Mouse (Mus musculus) kidney, embryonic 14.5 days (tissue): Measurements from ENCODE around the gene Pkhd1. TPM values are rescaled to one million over a fixed set of nuclear protein-coding genes. Genes with fewer than 3 reads are reported as not detected.

Experiments used
- ATAC-seq: fragments of 200-750 bp; cut with Nextera tagmentation; 2 replicates; pipeline ENCODE4 v1.8.0; 2017; ENCODE audit warnings: moderate number of reproducible peaks, mild to moderate bottlenecking, moderate TSS enrichment, moderate library complexity; ENCODE audit not compliant: low FRiP score, low TSS enrichment
- H3K27ac ChIP-seq: fragments of 300-500 bp; sonication (generic); 2 replicates; pipeline ENCODE4 v1.5.1; 2014; ENCODE audit warnings: low read depth, mild to moderate bottlenecking, low read length, moderate library complexity, mixed read lengths
- H3K27me3 ChIP-seq: fragments of 300-500 bp; sonication (generic); 2 replicates; pipeline ENCODE4 v1.6.1; 2014; ENCODE audit warnings: mild to moderate bottlenecking, low read length; ENCODE audit not compliant: control insufficient read depth, insufficient read depth
- H3K36me3 ChIP-seq: fragments of 300-500 bp; sonication (generic); 2 replicates; pipeline ENCODE4 v1.6.1; 2014; ENCODE audit warnings: low read length, mixed read lengths; ENCODE audit not compliant: control insufficient read depth, insufficient read depth
- H3K4me1 ChIP-seq: fragments of 300-500 bp; sonication (generic); 2 replicates; pipeline ENCODE4 v1.6.1; 2014; ENCODE audit warnings: low read length, mixed read lengths; ENCODE audit not compliant: control insufficient read depth, insufficient read depth
- H3K4me2 ChIP-seq: fragments of 300-500 bp; sonication (generic); replicated peaks from 2 replicates; pipeline ENCODE4 v1.6.1; 2014; ENCODE audit warnings: low read depth, mild to moderate bottlenecking, low read length
- H3K4me3 ChIP-seq: fragments of 300-500 bp; sonication (generic); 2 replicates; pipeline ENCODE4 v1.5.1; 2014; ENCODE audit warnings: mild to moderate bottlenecking, low read length
- H3K9ac ChIP-seq: fragments of 300-500 bp; sonication (generic); 2 replicates; pipeline ENCODE4 v1.6.1; 2014; ENCODE audit warnings: low read depth, mild to moderate bottlenecking, low read length, moderate library complexity
- H3K9me3 ChIP-seq: fragments of 300-500 bp; sonication (generic); 2 replicates; pipeline ENCODE4 v1.6.1; 2016; ENCODE audit warnings: low read length; ENCODE audit not compliant: control insufficient read depth
- WGBS: fragments of 180-500 bp; shearing (Covaris S2); extraction: QIAGEN DNeasy Blood & Tissue Kit; methylation state at CpG from one replicate; pipeline ENCODE4 v1.1.7; 2014; 5-methylcytosine and 5-hydroxymethylcytosine counted together
- polyA plus RNA-seq: library from polyadenylated mRNA; unstranded; fragments of >200 nt; fragmentation: Nextera tagmentation; extraction: Ambion mirVana; gene quantifications from 2 replicates; pipeline ENCODE4 v1.2.1, GENCODE M21; 2014

The Pkhd1 gene
- polyA plus RNA-seq, 1 experiment from 2014 or later: 5.0 TPM

DNA sequence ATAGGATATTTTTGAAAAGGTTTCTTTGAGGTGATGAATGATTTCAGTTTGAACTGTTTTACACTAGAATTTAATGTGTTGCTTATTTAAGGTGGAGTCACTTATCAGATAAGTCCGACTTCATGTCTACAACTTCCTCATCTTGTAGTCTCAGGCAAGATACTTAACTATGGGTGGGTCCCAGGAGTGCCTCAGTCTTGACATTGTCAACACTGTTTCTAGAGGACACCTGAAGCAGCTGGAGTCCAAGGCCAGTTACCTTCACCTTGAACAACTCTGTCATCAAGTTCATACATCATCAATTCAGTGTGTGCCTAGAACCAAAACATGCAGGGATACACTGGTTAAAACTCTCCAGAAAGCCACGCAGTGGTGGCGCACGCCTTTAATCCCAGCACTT, 5.5 kb upstream of the Pkhd1 start:
- Histone ChIP-seq H3K27me3 (no peaks in the 10 kb centered on the region), H3K4me2 (no peak overlapping the region), H3K27ac (no peak overlapping the region), H3K4me1 (0 out of 2 replicates have a peak, but pooled peaks cover 6% of the 10 kb centered on the region), H3K4me3 (no peak overlapping the region), H3K9me3 (no peaks in the 10 kb centered on the region), H3K36me3 (no peaks in the 10 kb centered on the region), H3K9ac (no peak overlapping the region)
- 91% methylated on average over 4 of the region's 4 CpGs for WGBS
- no peak for ATAC-seq

DNA sequence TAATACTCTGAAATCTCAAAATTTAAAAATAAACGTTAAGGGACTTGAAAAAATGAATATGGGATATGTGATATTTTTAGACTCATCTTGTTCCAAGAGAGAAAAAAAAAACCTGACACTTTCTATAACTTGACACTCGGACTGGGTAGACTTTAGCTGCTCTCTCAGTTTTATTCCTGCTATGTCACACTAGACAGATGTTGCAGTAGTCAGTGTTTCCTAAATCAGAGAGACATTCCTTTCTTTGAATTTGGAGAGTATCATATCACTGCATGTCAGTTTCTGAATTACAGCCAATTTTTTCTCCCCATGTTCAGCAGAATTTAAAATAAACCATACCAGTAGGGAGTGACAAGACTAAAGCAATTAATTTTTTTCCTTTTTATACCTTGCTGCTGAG, 2.7 kb upstream of the Pkhd1 start:
- H3K9ac ChIP-seq: no peak overlapping the region
- no peaks in the 10 kb centered on the region for H3K36me3 ChIP-seq
- H3K9me3 ChIP-seq: no peaks in the 10 kb centered on the region
- H3K4me1 ChIP-seq: 0 out of 2 replicates have a peak, but pooled peaks cover 6% of the 10 kb centered on the region
- 62% methylated on average over 2 of the region's 2 CpGs for WGBS
- no peaks in the 10 kb centered on the region for H3K27me3 ChIP-seq
- ATAC-seq: no peak
- no peak overlapping the region for H3K4me2 ChIP-seq
- H3K27ac ChIP-seq: no peak overlapping the region
- H3K4me3 ChIP-seq: no peak overlapping the region

DNA sequence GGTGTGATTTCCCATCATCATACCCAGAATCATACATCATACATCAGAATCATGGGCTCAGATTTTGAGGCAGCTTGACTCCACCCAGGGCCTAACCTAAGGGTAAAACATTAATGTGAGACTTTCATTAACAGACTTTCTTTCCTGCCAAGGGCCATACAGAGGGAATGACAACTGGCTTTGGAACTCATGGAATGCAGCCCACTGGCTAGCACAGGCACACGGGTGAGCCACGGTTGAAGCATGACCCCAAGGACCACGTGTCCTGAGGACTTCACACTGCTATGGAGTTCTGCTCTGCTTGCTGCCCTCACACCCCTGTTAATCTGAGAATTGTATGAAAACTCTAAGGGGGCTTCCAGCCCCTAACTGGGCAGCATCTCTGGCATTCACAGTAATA, 1.5 kb upstream of the Pkhd1 start:
- no peak overlapping the region for H3K9ac ChIP-seq
- H3K36me3 ChIP-seq: no peaks in the 10 kb centered on the region
- H3K27me3 ChIP-seq: no peaks in the 10 kb centered on the region
- no peak overlapping the region for H3K4me2 ChIP-seq
- no peaks in the 10 kb centered on the region for H3K9me3 ChIP-seq
- 0 out of 2 replicates have a peak, but pooled peaks cover 6% of the 10 kb centered on the region for H3K4me1 ChIP-seq
- ATAC-seq: peak; percentile 80
- no peak overlapping the region for H3K4me3 ChIP-seq
- 36% methylated on average over 3 of the region's 3 CpGs for WGBS
- peak overlapping the region; percentile 59; the same call in 1 of the 2 replicates for H3K27ac ChIP-seq

DNA sequence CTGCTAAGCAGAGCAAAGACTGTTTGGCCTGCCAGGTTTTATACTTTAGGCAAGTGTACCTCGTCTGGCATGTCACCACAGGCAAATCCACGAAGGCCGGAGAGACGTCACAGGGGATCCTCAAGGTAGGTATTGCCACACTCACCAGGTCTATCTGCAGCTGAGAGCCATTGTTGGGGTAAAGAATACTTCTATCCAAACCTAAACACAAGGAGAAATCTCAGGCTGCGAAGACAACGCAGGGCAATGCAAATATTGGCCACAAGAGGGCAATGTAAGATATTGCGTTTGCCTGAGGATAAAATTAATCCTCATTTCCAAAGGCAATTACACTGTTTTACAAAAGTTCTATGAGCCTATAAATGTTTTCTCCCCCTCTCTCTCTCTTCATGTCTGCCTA, 5.2 kb downstream of the Pkhd1 start:
- no peaks in the 10 kb centered on the region for H3K9me3 ChIP-seq
- H3K4me1 ChIP-seq: no peaks in the 10 kb centered on the region
- no peak overlapping the region for H3K4me2 ChIP-seq
- no peaks in the 10 kb centered on the region for H3K36me3 ChIP-seq
- 30% methylated on average over 7 of the region's 7 CpGs for WGBS
- H3K27me3 ChIP-seq: no peaks in the 10 kb centered on the region
- H3K27ac ChIP-seq: no peak overlapping the region
- ATAC-seq: no peak
- no peak overlapping the region for H3K9ac ChIP-seq
- no peak overlapping the region for H3K4me3 ChIP-seq

DNA sequence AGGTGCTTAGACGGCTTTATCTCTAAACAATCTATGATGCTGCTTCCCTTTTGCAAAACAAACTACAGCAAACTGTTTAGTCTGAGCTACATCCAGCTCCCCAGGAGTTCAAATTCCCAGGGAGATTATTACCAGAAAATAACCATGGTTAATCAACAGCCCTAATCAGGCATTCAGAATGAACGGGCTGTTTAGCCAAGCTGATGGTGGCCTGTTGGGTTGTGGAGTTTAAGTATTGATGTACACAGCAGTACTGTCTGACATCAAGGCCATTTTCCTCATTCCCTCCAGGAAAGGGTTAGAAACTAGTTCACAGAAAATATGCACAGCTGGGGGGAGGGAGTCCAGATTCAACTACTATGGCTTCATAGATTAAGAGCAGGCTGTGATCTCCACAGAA, 12.4 kb downstream of the Pkhd1 start:
- H3K4me2 ChIP-seq: no peak overlapping the region
- H3K4me3 ChIP-seq: no peak overlapping the region
- no peaks in the 10 kb centered on the region for H3K36me3 ChIP-seq
- no peaks in the 10 kb centered on the region for H3K9me3 ChIP-seq
- 61% methylated on average over 2 of the region's 2 CpGs for WGBS
- H3K9ac ChIP-seq: no peak overlapping the region
- H3K4me1 ChIP-seq: peaks cover 4% of the 10 kb centered on the region; the same call in 1 of the 2 replicates
- H3K27me3 ChIP-seq: no peaks in the 10 kb centered on the region
- ATAC-seq: peak; percentile 32; the same call in 1 of the 2 replicates
- H3K27ac ChIP-seq: no peak overlapping the region

DNA sequence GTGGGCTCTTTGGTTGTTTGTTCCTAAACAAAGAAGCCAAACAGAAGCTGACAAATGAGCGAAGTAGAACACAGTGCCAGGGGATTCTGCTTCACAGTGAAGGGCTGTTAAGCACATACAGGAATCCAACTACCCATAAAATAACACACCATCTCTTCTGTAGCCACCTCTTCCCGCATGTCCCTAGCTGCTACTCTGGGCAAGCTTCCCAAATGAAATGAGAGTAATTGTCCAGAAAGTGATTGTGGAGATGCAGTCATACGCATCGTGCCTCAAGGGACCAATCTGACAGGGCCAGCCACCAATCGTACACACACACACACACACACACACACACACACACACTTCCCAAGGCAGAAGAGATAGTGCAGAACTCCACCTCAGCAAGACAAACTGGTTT, 27.4 kb downstream of the Pkhd1 start:
- Histone ChIP-seq H3K4me2 (no peak overlapping the region), H3K9ac (no peak overlapping the region), H3K4me3 (no peak overlapping the region), H3K27ac (no peak overlapping the region), H3K36me3 (no peaks in the 10 kb centered on the region), H3K9me3 (no peaks in the 10 kb centered on the region), H3K27me3 (no peaks in the 10 kb centered on the region), H3K4me1 (no peaks in the 10 kb centered on the region)
- WGBS: 80% methylated on average over 5 of the region's 5 CpGs
- ATAC-seq: no peak

DNA sequence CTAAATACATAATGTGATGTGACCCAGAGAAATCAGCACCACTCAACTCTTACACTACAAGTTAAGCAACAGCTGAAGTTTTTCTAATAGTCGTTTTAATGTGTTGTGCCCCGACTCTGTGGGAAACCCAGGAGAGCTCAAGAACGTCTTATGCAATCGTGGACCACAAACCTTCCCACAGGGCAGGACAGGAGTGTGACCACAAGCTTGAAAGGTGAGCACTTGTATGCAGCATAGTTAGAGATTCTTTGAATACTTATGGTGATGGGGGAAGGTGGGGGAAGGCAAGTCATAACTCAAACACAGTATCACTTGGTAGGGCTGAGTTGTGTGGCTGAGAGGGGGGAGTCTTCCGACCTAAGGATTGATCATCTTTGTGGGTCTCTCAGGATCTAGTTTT, 46.4 kb downstream of the Pkhd1 start:
- no peak for ATAC-seq
- Histone ChIP-seq H3K36me3 (no peaks in the 10 kb centered on the region), H3K27me3 (no peaks in the 10 kb centered on the region), H3K27ac (no peak overlapping the region), H3K9ac (no peak overlapping the region), H3K9me3 (no peaks in the 10 kb centered on the region), H3K4me3 (no peak overlapping the region), H3K4me1 (0 out of 2 replicates have a peak, but pooled peaks cover 3% of the 10 kb centered on the region), H3K4me2 (no peak overlapping the region)
- 42% methylated on average over 5 of the region's 5 CpGs for whole genome bisulfite sequencing

DNA sequence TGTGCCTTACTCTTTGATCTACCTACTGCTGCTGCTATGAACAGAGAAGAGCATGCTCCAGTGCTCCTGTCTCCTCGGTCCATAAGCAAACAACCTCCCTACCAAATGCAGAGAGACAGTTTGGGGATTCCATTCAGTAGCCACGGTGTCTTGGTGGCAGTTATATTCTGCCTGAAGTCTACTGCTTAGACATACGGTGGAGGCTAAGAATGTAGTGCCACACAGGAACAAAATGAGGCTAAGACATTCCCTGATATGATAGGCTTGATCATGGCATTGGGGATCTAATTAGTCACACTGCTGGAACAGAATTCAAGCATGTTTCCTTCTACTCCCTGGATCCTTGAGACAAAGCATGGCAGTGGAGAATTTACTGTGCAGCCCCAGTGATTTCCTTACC, 48.4 kb downstream of the Pkhd1 start:
- H3K36me3 ChIP-seq: no peaks in the 10 kb centered on the region
- no peak for ATAC-seq
- no peaks in the 10 kb centered on the region for H3K9me3 ChIP-seq
- no peak overlapping the region for H3K9ac ChIP-seq
- H3K4me1 ChIP-seq: 0 out of 2 replicates have a peak, but pooled peaks cover 3% of the 10 kb centered on the region
- H3K27me3 ChIP-seq: no peaks in the 10 kb centered on the region
- no peak overlapping the region for H3K27ac ChIP-seq
- H3K4me2 ChIP-seq: no peak overlapping the region
- 32% methylated on average over 3 of the region's 3 CpGs for WGBS
- no peak overlapping the region for H3K4me3 ChIP-seq

DNA sequence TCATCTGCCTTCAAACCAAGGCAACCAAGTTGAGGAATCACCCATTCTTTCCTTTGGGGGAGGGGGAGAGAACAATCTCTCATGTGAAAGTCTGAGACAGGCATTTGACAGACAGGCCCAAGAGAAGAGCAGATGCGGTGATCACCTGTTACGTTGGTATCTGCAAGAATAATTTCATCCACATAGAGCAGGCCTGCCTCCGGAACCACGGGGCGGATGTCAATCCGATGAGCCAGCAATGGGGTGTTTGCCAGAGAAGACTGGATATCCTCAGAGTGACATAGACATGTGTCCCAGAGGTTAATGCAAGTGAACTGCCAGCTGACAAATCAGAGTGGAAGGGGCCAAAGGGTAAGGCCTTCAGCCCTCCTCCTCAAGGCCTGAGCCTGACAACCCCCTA, 59.4 kb downstream of the Pkhd1 start:
- no peak overlapping the region for H3K27ac ChIP-seq
- H3K27me3 ChIP-seq: no peaks in the 10 kb centered on the region
- no peaks in the 10 kb centered on the region for H3K36me3 ChIP-seq
- 90% methylated on average over 6 of the region's 6 CpGs for WGBS
- H3K4me3 ChIP-seq: no peak overlapping the region
- H3K4me1 ChIP-seq: no peaks in the 10 kb centered on the region
- no peaks in the 10 kb centered on the region for H3K9me3 ChIP-seq
- H3K4me2 ChIP-seq: no peak overlapping the region
- no peak overlapping the region for H3K9ac ChIP-seq
- no peak for ATAC-seq
